Mouse (Mus musculus) neural tube, embryonic 15.5 days (tissue): Measurements from ENCODE around the gene Krt72. TPM values are rescaled to one million over a fixed set of nuclear protein-coding genes. Genes with fewer than 3 reads are reported as not detected.
A peak's percentile ranks its signal among the peaks of the same experiment; 100 is the strongest.

Experiments
- ATAC-seq: fragments of 200-750 bp; cut with Nextera tagmentation; 2 replicates; pipeline ENCODE4 v1.8.0; 2017; ENCODE audit warnings: mild to moderate bottlenecking, moderate TSS enrichment, moderate library complexity; ENCODE audit not compliant: low FRiP score
- H3K27ac ChIP-seq: fragments of 300-500 bp; sonication (generic); replicated peaks from 2 replicates; pipeline ENCODE4 v1.5.1; 2015; ENCODE audit warnings: mild to moderate bottlenecking, inconsistent platforms
- H3K27me3 ChIP-seq: fragments of 300-500 bp; sonication (generic); replicated peaks from 2 replicates; pipeline ENCODE4 v1.6.1; 2015; ENCODE audit warnings: inconsistent platforms
- H3K36me3 ChIP-seq: fragments of 300-500 bp; sonication (generic); 2 replicates; pipeline ENCODE4 v1.6.1; 2015; ENCODE audit warnings: inconsistent platforms
- H3K4me1 ChIP-seq: fragments of 300-500 bp; sonication (generic); 2 replicates; pipeline ENCODE4 v1.6.1; 2015; ENCODE audit warnings: inconsistent platforms
- H3K4me2 ChIP-seq: fragments of 300-500 bp; sonication (generic); 2 replicates; pipeline ENCODE4 v1.6.1; 2015; ENCODE audit warnings: inconsistent platforms, mild to moderate bottlenecking, moderate library complexity
- H3K4me3 ChIP-seq: fragments of 300-500 bp; sonication (generic); replicated peaks from 2 replicates; pipeline ENCODE4 v1.5.1; 2015; ENCODE audit warnings: mild to moderate bottlenecking, inconsistent platforms
- H3K9ac ChIP-seq: fragments of 300-500 bp; sonication (generic); replicated peaks from 2 replicates; pipeline ENCODE4 v1.6.1; 2015; ENCODE audit warnings: mild to moderate bottlenecking, inconsistent platforms
- H3K9me3 ChIP-seq: fragments of 300-500 bp; sonication (generic); replicated peaks from 2 replicates; pipeline ENCODE4 v1.6.1; 2016; ENCODE audit warnings: inconsistent platforms
- WGBS: fragments of 180-500 bp; shearing (Covaris S2); methylation state at CpG from one replicate; pipeline ENCODE4 v1.1.7; 2015; ENCODE audit warnings: mixed read lengths; 5-methylcytosine and 5-hydroxymethylcytosine counted together
- polyA plus RNA-seq: library from polyadenylated mRNA; unstranded; fragments of >200 nt; fragmentation: Nextera tagmentation; extraction: Ambion mirVana; gene quantifications from 2 replicates; pipeline ENCODE4 v1.2.1, GENCODE M21; 2015

The Krt72 gene
- 0.11 TPM in 1 of 2 replicates, not detected in the other for polyA plus RNA-seq

GRCm38 (mm10) chr15:101786360-101786759, at the start of gene Krt72:
Gene Krt72, minus strand, starts transcription at chr15:101786460.
- ATAC-seq, result no peak
- 89% methylated on average over 18 of the region's 18 CpGs for WGBS
- no peak within 1 kb of the TSS for H3K27ac ChIP-seq
- no peaks in the 10 kb centered on the region for H3K27me3 ChIP-seq
- H3K4me2 ChIP-seq, result no peak within 1 kb of the TSS
- H3K9me3 ChIP-seq, result no peaks in the 10 kb centered on the region
- no peak within 1 kb of the TSS for H3K9ac ChIP-seq
- no peak within 1 kb of the TSS for H3K4me3 ChIP-seq
- no peaks in the 10 kb centered on the region for H3K36me3 ChIP-seq
- H3K4me1 ChIP-seq, result peaks cover 11% of the 10 kb centered on the region

- Histone ChIP-seq H3K9me3 (no peaks in the 10 kb centered on the region), H3K4me1 (no peaks in the 10 kb centered on the region), H3K4me3 (no peak overlapping the region), H3K4me2 (no peak overlapping the region), H3K36me3 (no peaks in the 10 kb centered on the region), H3K9ac (no peak overlapping the region), H3K27ac (no peak overlapping the region), H3K27me3 (no peaks in the 10 kb centered on the region)
- ATAC-seq, result no peak
- WGBS, result 67% methylated on average over 5 of the region's 5 CpGs
These were observed 48.6 kb upstream of the Krt72 start for GRCm38 (mm10) chr15:101834784-101835328.

- Histone ChIP-seq H3K27ac (no peak overlapping the region), H3K9me3 (no peaks in the 10 kb centered on the region), H3K4me3 (no peak overlapping the region), H3K27me3 (no peaks in the 10 kb centered on the region), H3K4me1 (no peaks in the 10 kb centered on the region), H3K9ac (no peak overlapping the region), H3K4me2 (no peak overlapping the region), H3K36me3 (no peaks in the 10 kb centered on the region)
- no peak for ATAC-seq
- WGBS, result 38% methylated on average over 6 of the region's 6 CpGs
These were observed 46.9 kb upstream of the Krt72 start for GRCm38 (mm10) chr15:101833131-101833530.

- Histone ChIP-seq H3K9ac (no peak overlapping the region), H3K27me3 (no peaks in the 10 kb centered on the region), H3K4me3 (no peak overlapping the region), H3K4me2 (no peak overlapping the region), H3K9me3 (no peaks in the 10 kb centered on the region), H3K36me3 (no peaks in the 10 kb centered on the region), H3K27ac (no peak overlapping the region), H3K4me1 (no peaks in the 10 kb centered on the region)
- WGBS, result 77% methylated on average over 5 of the region's 5 CpGs
- ATAC-seq, result no peak
These were observed 43.2 kb upstream of the Krt72 start for GRCm38 (mm10) chr15:101829441-101829840.

GRCm38 (mm10) chr15:101821786-101822185, 35.5 kb upstream of the Krt72 start:
- 39% methylated on average over 3 of the region's 3 CpGs for WGBS
- H3K4me3 ChIP-seq, result no peak overlapping the region

GRCm38 (mm10) chr15:101817875-101818274, 31.6 kb upstream of the Krt72 start, which contains the start of gene Krt2:
Gene Krt2, minus strand, starts transcription at chr15:101818169.
- 86% methylated on average over 16 of the region's 16 CpGs for WGBS
- H3K9me3 ChIP-seq, result no peaks in the 10 kb centered on the region
- no peak within 1 kb of the TSS for H3K4me2 ChIP-seq
- H3K4me1 ChIP-seq, result no peaks in the 10 kb centered on the region
- H3K36me3 ChIP-seq, result no peaks in the 10 kb centered on the region
- 0 out of 2 replicates have a peak, but pooled peaks cover 2% of the 10 kb centered on the region for H3K27me3 ChIP-seq
- no peak for ATAC-seq
- no peak within 1 kb of the TSS for H3K9ac ChIP-seq
- no peak within 1 kb of the TSS for H3K27ac ChIP-seq
- H3K4me3 ChIP-seq, result no peak within 1 kb of the TSS

More at GRCm38 (mm10) chr15:101821786-101822185, 35.5 kb upstream of the Krt72 start:
- no peaks in the 10 kb centered on the region for H3K4me1 ChIP-seq
- H3K9me3 ChIP-seq, result no peaks in the 10 kb centered on the region
- ATAC-seq, result no peak
- no peak overlapping the region for H3K9ac ChIP-seq
- H3K4me2 ChIP-seq, result no peak overlapping the region
- 0 out of 2 replicates have a peak, but pooled peaks cover 2% of the 10 kb centered on the region for H3K27me3 ChIP-seq
- H3K36me3 ChIP-seq, result no peaks in the 10 kb centered on the region
- no peak overlapping the region for H3K27ac ChIP-seq

GRCm38 (mm10) chr15:101803052-101803822, 17.0 kb upstream of the Krt72 start:
- Histone ChIP-seq H3K4me3 (no peak overlapping the region), H3K36me3 (no peaks in the 10 kb centered on the region), H3K4me2 (no peak overlapping the region), H3K9me3 (no peaks in the 10 kb centered on the region), H3K27ac (no peak overlapping the region), H3K9ac (no peak overlapping the region), H3K4me1 (peaks cover 15% of the 10 kb centered on the region), H3K27me3 (no peaks in the 10 kb centered on the region)
- no peak for ATAC-seq
- WGBS, result 53% methylated on average over 11 of the region's 11 CpGs

GRCm38 (mm10) chr15:101802296-101802835, 16.1 kb upstream of the Krt72 start, which contains the start of gene Krt73:
Gene Krt73, minus strand, starts transcription at chr15:101802346.
- Histone ChIP-seq H3K9ac (no peak within 1 kb of the TSS), H3K27ac (peak within 1 kb of the TSS; percentile 23; the same call in 1 of the 2 replicates), H3K4me1 (peaks cover 15% of the 10 kb centered on the region), H3K4me2 (no peak within 1 kb of the TSS; the same call in 1 of the 2 replicates), H3K9me3 (no peaks in the 10 kb centered on the region), H3K27me3 (no peaks in the 10 kb centered on the region), H3K4me3 (no peak within 1 kb of the TSS), H3K36me3 (no peaks in the 10 kb centered on the region)
- ATAC-seq, result no peak
- 50% methylated on average over 6 of the region's 6 CpGs for WGBS

- H3K9ac ChIP-seq, result no peak overlapping the region
- ATAC-seq, result no peak
- 16% methylated on average over 3 of the region's 3 CpGs for WGBS
- H3K36me3 ChIP-seq, result no peaks in the 10 kb centered on the region
- no peaks in the 10 kb centered on the region for H3K9me3 ChIP-seq
- H3K4me3 ChIP-seq, result no peak overlapping the region
- peak overlapping the region; percentile 23; the same call in 1 of the 2 replicates for H3K27ac ChIP-seq
- H3K4me1 ChIP-seq, result peaks cover 12% of the 10 kb centered on the region
- no peaks in the 10 kb centered on the region for H3K27me3 ChIP-seq
- H3K4me2 ChIP-seq, result no peak overlapping the region
These were observed 4.6 kb upstream of the Krt72 start for GRCm38 (mm10) chr15:101790867-101791266.

GRCm38 (mm10) chr15:101773420-101773819, 12.8 kb downstream of the Krt72 start:
- Histone ChIP-seq H3K9ac (no peak overlapping the region), H3K27ac (no peak overlapping the region), H3K27me3 (no peaks in the 10 kb centered on the region), H3K9me3 (no peaks in the 10 kb centered on the region), H3K4me3 (no peak overlapping the region), H3K4me1 (no peaks in the 10 kb centered on the region; the same call in 1 of the 2 replicates), H3K4me2 (no peak overlapping the region), H3K36me3 (no peaks in the 10 kb centered on the region)
- 84% methylated on average over 10 of the region's 10 CpGs for WGBS
- ATAC-seq, result no peak

GRCm38 (mm10) chr15:101772711-101773081, 13.6 kb downstream of the Krt72 start:
- Histone ChIP-seq H3K4me2 (no peak overlapping the region), H3K9ac (no peak overlapping the region), H3K36me3 (no peaks in the 10 kb centered on the region), H3K27ac (no peak overlapping the region), H3K4me3 (no peak overlapping the region), H3K9me3 (no peaks in the 10 kb centered on the region), H3K27me3 (no peaks in the 10 kb centered on the region), H3K4me1 (no peaks in the 10 kb centered on the region; the same call in 1 of the 2 replicates)
- 8% methylated on average over 5 of the region's 5 CpGs for WGBS
- peak; percentile 65; the same call in 1 of the 2 replicates for ATAC-seq
